Mouse (Mus musculus) kidney, adult 2 months (tissue): ENCODE data around the gene Stac2. TPM values are rescaled to one million over a fixed set of nuclear protein-coding genes. Genes with fewer than 3 reads are reported as not detected.

ENCODE experiments used
- DNase-seq: peaks from one replicate; pipeline ENCODE4 v3.0.0; 2021
- H3K27ac ChIP-seq: fragments of 200-500 bp; 2 replicates; pipeline ENCODE4 v1.5.1; 2012; ENCODE audit warnings: low read depth, low read length, control low read depth, inconsistent platforms; ENCODE audit not compliant: insufficient read depth
- H3K27me3 ChIP-seq: fragments of 200-500 bp; replicated peaks from 2 replicates; pipeline ENCODE4 v1.6.1; 2012; ENCODE audit warnings: mild to moderate bottlenecking, moderate library complexity, low read length, inconsistent platforms; ENCODE audit not compliant: control insufficient read depth, insufficient read depth
- H3K36me3 ChIP-seq: fragments of 200-500 bp; 2 replicates; pipeline ENCODE4 v1.6.1; 2012; ENCODE audit warnings: mild to moderate bottlenecking, moderate library complexity, low read length, inconsistent platforms; ENCODE audit not compliant: control insufficient read depth, insufficient read depth
- H3K4me1 ChIP-seq: fragments of 200-500 bp; 2 replicates; pipeline ENCODE4 v1.6.1; 2011; ENCODE audit warnings: low read length; ENCODE audit not compliant: control insufficient read depth, insufficient read depth
- H3K4me3 ChIP-seq: fragments of 200-500 bp; 2 replicates; pipeline ENCODE4 v1.5.1; 2011; ENCODE audit warnings: mild to moderate bottlenecking, low read depth, low read length, control low read depth; ENCODE audit not compliant: insufficient read depth
- CTCF ChIP-seq: fragments of 200-500 bp; conservative IDR thresholded peaks from 2 replicates; pipeline ENCODE4 v1.5.1; 2011; ENCODE audit warnings: low read depth, mild to moderate bottlenecking, control low read depth, low read length, moderate library complexity, mixed read lengths; ENCODE audit not compliant: insufficient read depth, insufficient read length
- POLR2A ChIP-seq: fragments of 200-500 bp; IDR thresholded peaks from one replicate; pipeline ENCODE4 v1.6.1; 2011; ENCODE audit warnings: low read depth, low read length, control low read depth
- WGBS: fragments of 180-500 bp; shearing (Covaris S2); methylation state at CpG from one replicate; pipeline ENCODE4 v1.1.7; 2018; 5-methylcytosine and 5-hydroxymethylcytosine counted together
- polyA plus RNA-seq: library from polyadenylated mRNA; depleted of rRNA; stranded (reverse); fragments of >200 nt; gene quantifications from 2 replicates; pipeline ENCODE4 v1.2.3, GENCODE M21; 2012

Stac2 gene
- polyA plus RNA-seq, 1 experiment, result 0.42 TPM

- no peak for DNase-seq
- Histone ChIP-seq H3K27me3 (no peaks in the 10 kb centered on the region), H3K27ac (no peak overlapping the region), H3K36me3 (no peaks in the 10 kb centered on the region), H3K4me3 (no peak overlapping the region), H3K4me1 (no peaks in the 10 kb centered on the region)
- TF ChIP-seq CTCF (no peak), POLR2A (no peak)
- WGBS, result 88% methylated on average over 3 of the region's 3 CpGs
Measured at GRCm38 (mm10) chr11:98061441-98061840, 8.2 kb upstream of the Stac2 start.

- Histone ChIP-seq H3K36me3 (no peaks in the 10 kb centered on the region), H3K27ac (no peak overlapping the region), H3K27me3 (no peaks in the 10 kb centered on the region), H3K4me1 (no peaks in the 10 kb centered on the region), H3K4me3 (no peak overlapping the region)
- TF ChIP-seq CTCF, result no peak
- no peak for TF ChIP-seq POLR2A
- 75% methylated on average over 5 of the region's 5 CpGs for WGBS
- no peak for DNase-seq
Measured at GRCm38 (mm10) chr11:98060104-98060692, 6.9 kb upstream of the Stac2 start.

GRCm38 (mm10) chr11:98059662-98060061 is 6.4 kb upstream of the Stac2 start:
- no peak for TF ChIP-seq CTCF
- no peak for TF ChIP-seq POLR2A
- DNase-seq, result no peak
- Histone ChIP-seq H3K27me3 (no peaks in the 10 kb centered on the region), H3K4me3 (no peak overlapping the region), H3K36me3 (no peaks in the 10 kb centered on the region), H3K4me1 (no peaks in the 10 kb centered on the region), H3K27ac (no peak overlapping the region)
- 70% methylated on average over 7 of the region's 7 CpGs for WGBS

GRCm38 (mm10) chr11:98057998-98058397 is 4.7 kb upstream of the Stac2 start:
- no peak overlapping the region for H3K27ac ChIP-seq
- no peaks in the 10 kb centered on the region for H3K36me3 ChIP-seq
- TF ChIP-seq CTCF (no peak), POLR2A (no peak)
- no peak overlapping the region for H3K4me3 ChIP-seq
- H3K27me3 ChIP-seq, result no peaks in the 10 kb centered on the region
- peak; percentile 23 for DNase-seq
- no peaks in the 10 kb centered on the region for H3K4me1 ChIP-seq
- 82% methylated on average over 5 of the region's 5 CpGs for WGBS

GRCm38 (mm10) chr11:98057466-98057865 is 4.2 kb upstream of the Stac2 start:
- no peak overlapping the region for H3K27ac ChIP-seq
- no peak for TF ChIP-seq POLR2A
- H3K27me3 ChIP-seq, result peaks cover 1% of the 10 kb centered on the region; the same call in 1 of the 2 replicates
- WGBS, result 13% methylated on average over 9 of the region's 9 CpGs
- no peak for DNase-seq
- no peak overlapping the region for H3K4me3 ChIP-seq
- no peaks in the 10 kb centered on the region for H3K36me3 ChIP-seq
- H3K4me1 ChIP-seq, result no peaks in the 10 kb centered on the region

GRCm38 (mm10) chr11:98052129-98052988 is 903 bp downstream of the Stac2 start:
- Histone ChIP-seq H3K27ac (no peak overlapping the region), H3K27me3 (peaks cover 1% of the 10 kb centered on the region; the same call in 1 of the 2 replicates), H3K4me3 (peak overlapping the region; percentile 2; the same call in 1 of the 2 replicates), H3K4me1 (no peaks in the 10 kb centered on the region), H3K36me3 (no peaks in the 10 kb centered on the region)
- under 1% methylated on average over 83 of the region's 83 CpGs for WGBS
- TF ChIP-seq POLR2A, result no peak
- no peak for DNase-seq

GRCm38 (mm10) chr11:98051611-98052128 is 1.6 kb downstream of the Stac2 start:
- WGBS, result 12% methylated on average over 12 of the region's 12 CpGs
- Histone ChIP-seq H3K4me3 (no peak overlapping the region), H3K27me3 (peaks cover 1% of the 10 kb centered on the region; the same call in 1 of the 2 replicates), H3K4me1 (no peaks in the 10 kb centered on the region), H3K27ac (no peak overlapping the region), H3K36me3 (no peaks in the 10 kb centered on the region)
- no peak for TF ChIP-seq POLR2A
- TF ChIP-seq CTCF, result no peak
- no peak for DNase-seq
